Mouse (Mus musculus): Measurements from ENCODE around the gene Ndufv3. TPM values are rescaled to one million over a fixed set of nuclear protein-coding genes. Genes with fewer than 3 reads are reported as not detected.

The Ndufv3 gene
- total RNA-seq, 4 experiments from 2014 or later = 461 to 515 (median 488) TPM

Small RNA genes lying within 50 kb of the gene (microRNA-seq; reads per million reads assigned to microRNA genes)
- not detected for gene Gm24970

Other genes with a start within 250 kb of the Ndufv3 start
- gene Rsph1, start 242.7 kb upstream of the Ndufv3 start, total RNA-seq (2022) = 1 to 10 TPM; 1.8 to 8.3 (median 4.9) TPM
- gene Slc37a1, start 233.3 kb upstream of the Ndufv3 start, total RNA-seq (2022) = 1 to 10 TPM; 2.4 to 4.6 (median 3.0) TPM
- 1 to 10 TPM; 1.3 to 2.9 (median 2.1) TPM for gene Pde9a, start 133.9 kb upstream of the Ndufv3 start, total RNA-seq (2022)
- gene Wdr4, start 135 bp upstream of the Ndufv3 start, total RNA-seq (2022) = 1 to 10 TPM; 5.4 to 6.6 (median 5.7) TPM
- gene Pknox1, start 44.6 kb downstream of the Ndufv3 start, total RNA-seq (2022) = 10 to 100 TPM in 1 of 4 experiments, 1 to 10 TPM in 3; 5.6 to 10.3 (median 7.2) TPM
- gene Cbs, start 117.1 kb downstream of the Ndufv3 start, total RNA-seq (2022) = 1 to 10 TPM in 1 of 4 experiments, under 1 TPM in 3; 0.31 to 1.4 (median 0.76) TPM
- 10 to 100 TPM; 52.9 to 72.0 (median 65.9) TPM for gene U2af1, start 138.8 kb downstream of the Ndufv3 start, total RNA-seq (2022)
- not detected for gene Cryaa, start 157.7 kb downstream of the Ndufv3 start, total RNA-seq (2022)